Mouse (Mus musculus) ES-Bruce4 (cell line): ENCODE data around the gene Kcnk15.

Experiments
- CTCF ChIP-seq: IDR thresholded peaks from one replicate; pipeline ENCODE4 v1.8.1; 2011; ENCODE audit warnings: low read depth, low read length
- EP300 ChIP-seq: IDR thresholded peaks from 2 replicates; pipeline ENCODE4 v1.6.1; 2011; ENCODE audit warnings: low read depth, low read length; ENCODE audit not compliant: insufficient read depth
- POLR2A ChIP-seq: IDR thresholded peaks from one replicate; pipeline ENCODE4 v1.8.1; 2011; ENCODE audit warnings: low read length; ENCODE audit not compliant: insufficient read depth

GRCm38 (mm10) chr2:163820607-163821006 is 32.8 kb upstream of the Kcnk15 start, which contains the start of gene Ccn5:
- TF ChIP-seq POLR2A (no peak), CTCF (no peak), EP300 (no peak)
